Mouse (Mus musculus): ENCODE results near the gene Meaf6.

DNA sequence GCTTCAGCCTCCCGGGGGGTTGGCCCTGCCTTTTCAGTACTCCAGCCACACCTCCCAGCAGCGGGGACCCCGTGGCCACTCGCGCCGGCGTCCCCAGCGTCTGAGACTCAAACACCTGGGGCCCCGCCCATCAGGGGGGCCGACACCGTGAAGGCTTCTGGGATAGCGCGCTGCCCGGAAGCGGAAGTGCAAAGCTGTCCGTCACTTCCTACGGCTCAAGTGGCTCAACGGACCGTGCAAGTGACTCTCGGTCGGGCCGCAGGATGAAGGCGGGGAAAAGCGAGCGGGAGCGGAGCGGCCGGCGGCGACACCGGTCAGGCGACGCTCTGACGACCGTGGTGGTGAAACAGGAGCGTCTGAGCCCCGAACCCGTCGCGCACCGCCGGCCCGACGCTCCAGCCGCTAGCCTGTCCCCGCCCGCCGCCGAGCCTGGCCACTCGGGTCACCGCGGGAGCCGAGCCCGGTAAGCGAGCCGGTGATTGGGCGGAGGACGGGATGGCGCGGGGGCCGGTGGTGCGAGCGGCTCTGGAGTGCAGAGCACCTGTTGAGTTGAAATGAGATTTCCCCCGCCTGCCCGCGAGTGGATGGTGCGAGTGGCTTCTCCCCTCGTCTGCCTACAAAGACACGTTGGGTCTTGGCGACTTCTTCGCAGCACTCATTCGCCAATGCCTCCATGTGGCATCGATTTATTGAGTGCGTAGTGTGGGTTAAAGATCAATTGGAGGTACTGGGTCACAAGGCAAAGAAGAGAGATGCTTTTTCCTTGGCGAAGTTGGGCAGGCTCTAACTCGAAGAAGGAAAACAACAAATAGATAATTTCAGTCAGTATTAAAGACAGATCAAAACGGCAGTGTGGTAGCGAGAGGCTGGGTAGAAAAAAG, 18.2 kb upstream of the Meaf6 start, which contains the start of gene Snip1:
- TF ChIP-seq GATA1 (IDR thresholded peaks at IDR 0.05; ENCODE audit: low read length): no peak
- TF ChIP-seq TAL1 (IDR thresholded peaks at IDR 0.05; ENCODE audit: low read length): no peak

Measured in erythroblast, embryonic 14.5 days (primary cell).